Mouse (Mus musculus) Patski (cell line): ENCODE data around the gene Hsh2d. TPM values are rescaled to one million over a fixed set of nuclear protein-coding genes. Genes with fewer than 3 reads are reported as not detected.

Source experiments
- ATAC-seq: fragments of 100-300 bp; one replicate; pipeline ENCODE4 v1.8.0; 2021
- CTCF ChIA-PET: fragments of 350-600 bp; sonication (Branson Sonifier 250); formaldehyde crosslinking; loops from one replicate; lab custom pipeline; 2022; ENCODE audit warnings: inconsistent platforms; lab: Charles Lee
- POLR2A ChIA-PET: fragments of 350-600 bp; sonication (Branson Sonifier 250); formaldehyde crosslinking; loops from one replicate; lab custom pipeline; 2022; ENCODE audit warnings: antibody characterized with exemption, inconsistent platforms; lab: Charles Lee
- DNase-seq: peaks from one replicate; pipeline ENCODE4 v3.0.0-alpha.2; 2011; ENCODE audit warnings: low read depth, low spot score
- H3K27me3 ChIP-seq: fragments of 371-371 bp; one replicate; pipeline ENCODE4 v1.5.1; 2021
- CTCF ChIP-seq: fragments of 100-300 bp; IDR thresholded peaks from one replicate; pipeline ENCODE4 v1.5.1; 2021
- in situ Hi-C: fragments of 300-500 bp; cut with MboI; formaldehyde crosslinking; loops from 3 replicates; pipeline ENCODE4 v1.11.1; 2018; ENCODE audit warnings: low pct_unique_long_range_greater_than_20kb, mixed read lengths
- polyA plus RNA-seq: library from polyadenylated mRNA; unstranded; gene quantifications from one replicate; pipeline ENCODE4 v1.2.3, GENCODE M21; 2021

The Hsh2d gene
- polyA plus RNA-seq, 1 experiment from 2014 or later, result 0.05 TPM

DNA sequence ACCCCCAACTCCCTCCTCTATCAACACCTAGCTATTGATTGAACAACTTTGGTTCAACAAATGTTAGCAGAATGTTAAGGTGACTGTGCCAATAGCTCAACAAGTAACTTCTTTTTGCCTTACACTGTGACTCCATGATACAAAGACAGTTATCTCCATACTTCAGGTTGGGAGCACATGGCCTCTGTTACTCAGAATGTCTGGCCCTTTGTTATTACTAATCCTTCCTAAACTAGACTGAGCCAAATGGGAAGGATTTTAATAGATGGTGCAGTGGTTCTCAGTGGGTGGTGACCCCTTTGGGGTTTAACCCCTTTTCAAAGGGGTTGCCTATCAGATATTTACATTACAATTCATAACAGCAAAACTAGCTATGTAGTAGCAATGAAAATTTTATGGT lies 36.1 kb upstream of the Hsh2d start:
- no peaks in the 10 kb centered on the region for H3K27me3 ChIP-seq
- in situ Hi-C loops, result no loop called here
- TF ChIP-seq CTCF, result no peak
- no peak for ATAC-seq
- DNase-seq, result no peak
- ChIA-PET CTCF (no interaction called here), POLR2A (interaction anchor here (0.7 kb wide), 1 partner anchor 17 kb away, joined by 3 read pairs; no protein-coding TSS in a partner anchor)

DNA sequence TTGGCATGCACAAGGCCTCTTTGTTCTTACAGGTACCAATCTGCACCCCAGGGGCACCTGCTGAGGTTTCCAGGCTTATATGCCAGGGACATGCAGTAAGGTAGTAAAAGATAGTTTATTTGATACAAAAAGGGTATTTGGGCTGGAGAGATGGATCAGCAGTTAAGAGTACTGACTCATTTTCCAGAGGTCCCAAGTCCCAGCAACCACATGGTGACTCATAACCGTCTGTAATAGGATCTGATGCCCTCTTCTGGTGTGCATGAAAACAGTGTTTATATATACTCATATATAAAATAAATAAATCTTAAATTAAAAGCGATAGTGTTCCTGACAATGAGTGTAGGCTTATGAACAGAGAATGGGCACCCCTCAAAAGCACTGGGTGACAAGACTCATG lies 31.3 kb upstream of the Hsh2d start:
- in situ Hi-C loops, result no loop called here
- TF ChIP-seq CTCF, result no peak
- DNase-seq (no peak), ATAC-seq (no peak)
- ChIA-PET POLR2A (interaction anchor here (1.4 kb wide), 1 partner anchor 52 kb away, joined by 4 read pairs; no protein-coding TSS in a partner anchor), CTCF (interaction anchor here (1.7 kb wide), 1 partner anchor 53 kb away, joined by 4 read pairs; no protein-coding TSS in a partner anchor)
- H3K27me3 ChIP-seq, result no peaks in the 10 kb centered on the region

DNA sequence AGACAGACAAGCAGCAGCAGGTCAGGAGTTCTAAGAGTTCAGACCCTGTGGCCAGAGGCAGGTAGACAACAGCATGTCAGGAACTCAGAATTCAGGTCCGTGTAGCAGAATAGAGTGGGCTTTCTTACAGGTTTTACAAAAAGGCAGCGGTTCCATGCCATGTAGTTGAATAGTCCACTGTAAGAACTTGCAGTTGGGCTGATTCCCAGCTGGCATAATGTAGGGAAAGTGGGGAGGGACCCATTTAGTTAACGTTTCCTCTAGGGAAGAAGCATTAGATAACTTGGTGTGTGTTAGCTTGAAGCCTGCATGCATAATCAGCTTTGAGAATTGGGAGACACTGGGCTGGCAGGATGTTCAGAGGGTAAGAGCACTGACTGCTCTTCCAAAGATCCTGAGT lies 30.7 kb upstream of the Hsh2d start:
- no peak for DNase-seq
- ChIA-PET POLR2A (interaction anchor here (1.4 kb wide), 1 partner anchor 53 kb away, joined by 4 read pairs; no protein-coding TSS in a partner anchor), CTCF (interaction anchor here (0.9 to 1.7 kb wide), 2 partner anchors 44 to 53 kb away, joined by 3 to 4 read pairs; no protein-coding TSS in a partner anchor)
- ATAC-seq, result no peak
- TF ChIP-seq CTCF, result no peak
- H3K27me3 ChIP-seq, result no peaks in the 10 kb centered on the region
- in situ Hi-C loops, result no loop called here

DNA sequence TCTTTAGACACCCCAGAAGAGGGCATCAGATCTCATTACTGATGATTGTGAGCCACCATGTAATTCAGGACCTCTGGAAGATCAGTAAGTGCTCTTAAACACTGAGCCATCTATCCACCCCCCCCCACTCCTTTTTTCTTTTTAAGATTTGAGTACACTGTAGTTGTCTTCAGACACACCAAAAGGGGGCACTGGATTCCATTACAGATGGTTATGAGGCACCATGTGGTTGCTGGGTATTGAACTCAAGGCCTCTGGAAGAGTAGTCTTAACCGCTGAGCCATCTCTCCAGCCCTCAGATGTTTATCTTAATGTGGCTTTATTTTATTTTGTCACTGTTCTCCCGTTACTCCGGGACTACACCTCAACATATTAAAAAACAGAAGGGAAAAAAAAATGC lies 29.4 kb upstream of the Hsh2d start:
- no peak for TF ChIP-seq CTCF
- ChIA-PET POLR2A (no interaction called here), CTCF (no interaction called here)
- no peak for ATAC-seq
- no peak for DNase-seq
- H3K27me3 ChIP-seq, result no peaks in the 10 kb centered on the region
- in situ Hi-C loops, result no loop called here

DNA sequence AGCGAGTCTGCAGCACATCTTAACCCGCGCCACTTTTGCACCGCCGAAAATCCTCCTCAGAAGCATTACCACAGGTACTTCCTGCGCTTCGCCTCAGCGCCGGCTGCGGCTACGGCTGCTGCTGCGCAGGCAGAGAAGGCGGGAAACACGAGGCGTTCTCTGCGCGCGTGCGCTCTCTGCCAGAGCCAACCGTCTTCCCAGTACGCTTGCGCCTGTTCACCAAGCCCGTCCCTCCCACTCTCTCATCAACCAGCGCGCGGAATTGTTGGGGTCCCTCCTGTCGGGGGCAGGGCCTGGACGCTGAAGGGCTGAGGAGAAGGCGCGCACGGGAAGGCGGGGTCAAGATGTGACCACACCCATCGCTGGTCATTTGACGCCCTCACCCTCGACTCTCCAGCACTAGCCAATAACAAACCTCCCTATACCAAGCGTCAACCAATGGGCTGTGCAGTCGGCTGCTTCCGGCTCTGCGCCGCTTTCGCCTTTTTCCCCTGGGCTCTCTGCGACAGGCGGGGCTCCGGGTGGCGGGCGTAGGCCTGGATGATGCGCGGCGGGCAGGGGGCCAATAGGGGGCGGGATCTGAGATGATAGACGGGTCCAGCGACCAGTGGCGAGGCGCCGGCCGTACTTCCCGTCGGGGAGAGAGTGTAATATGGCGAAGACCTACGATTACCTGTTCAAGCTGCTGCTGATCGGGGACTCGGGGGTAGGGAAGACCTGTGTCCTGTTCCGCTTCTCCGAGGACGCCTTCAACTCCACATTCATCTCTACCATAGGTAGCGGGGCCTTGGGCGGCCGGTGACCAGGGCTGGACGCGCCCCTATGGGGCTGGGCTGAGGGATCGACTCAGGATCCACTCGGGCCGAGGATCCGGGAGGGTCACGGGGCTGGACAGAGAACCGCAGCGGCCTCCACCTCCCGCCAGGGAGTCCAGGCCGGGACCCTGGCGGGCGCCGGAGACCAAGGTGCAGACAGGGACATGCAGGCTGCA lies 28.4 kb upstream of the Hsh2d start, which contains the start of gene Rab8a:
Gene Rab8a, plus strand, starts transcription at position 494 of the 991 bp plus-strand sequence.
- in situ Hi-C loops, result no loop called here
- TF ChIP-seq CTCF, result no peak
- CTCF ChIA-PET, result no interaction called here
- peak; percentile 98 for DNase-seq
- POLR2A ChIA-PET, result no interaction called here
- no peaks in the 10 kb centered on the region for H3K27me3 ChIP-seq
- peak; percentile 99 for ATAC-seq

DNA sequence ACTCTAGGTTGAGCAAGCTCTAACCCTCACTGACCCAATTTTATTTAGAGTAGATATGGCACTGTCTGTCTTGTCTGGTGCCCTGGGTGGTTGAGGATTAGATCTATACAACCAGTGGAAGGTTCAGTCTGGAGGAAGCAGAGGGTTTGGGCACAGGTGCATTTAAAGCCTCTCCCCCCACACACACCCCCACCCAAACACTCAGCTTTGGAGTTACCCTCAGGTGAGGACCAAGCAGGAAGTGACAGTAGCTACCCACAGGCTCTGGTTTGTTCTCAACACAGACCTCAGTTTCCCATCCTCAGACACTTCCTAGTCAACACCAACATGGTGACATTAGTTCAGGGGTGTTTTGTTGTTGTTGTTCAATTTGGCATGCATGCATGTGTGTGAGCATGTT lies 26.6 kb upstream of the Hsh2d start:
- in situ Hi-C loops, result no loop called here
- no peak for ATAC-seq

DNA sequence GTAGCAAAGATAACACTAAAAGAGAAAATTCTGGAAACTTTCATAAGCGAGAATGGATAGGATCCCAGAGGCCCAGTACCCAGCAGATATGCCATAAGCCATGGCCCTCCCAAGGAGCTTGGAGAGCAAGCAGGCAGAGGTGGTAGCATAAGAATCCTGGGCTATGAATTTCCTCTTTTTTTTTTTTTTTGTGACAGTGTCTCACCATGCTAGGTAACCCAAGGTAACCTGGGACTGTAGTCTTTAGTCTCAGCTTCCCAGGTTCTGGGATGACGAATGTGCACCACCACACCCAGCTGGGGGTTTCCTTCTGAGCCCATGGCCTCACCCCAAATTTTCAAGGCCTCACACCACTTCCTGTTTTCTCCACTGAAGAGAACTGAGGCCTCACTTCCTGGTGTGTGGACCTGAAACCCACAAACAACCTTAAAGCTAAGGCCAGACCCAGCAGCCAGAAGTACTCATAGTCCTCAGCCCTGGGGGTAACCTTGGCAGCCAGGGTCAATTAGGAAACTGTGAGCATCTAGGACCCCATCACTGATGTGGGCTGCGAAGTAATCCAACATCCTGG lies 20.3 kb upstream of the Hsh2d start:
- POLR2A ChIA-PET, result interaction anchor here (0.6 kb wide), 1 partner anchor 106 kb away, joined by 3 read pairs; no protein-coding TSS in a partner anchor
- no peak for TF ChIP-seq CTCF
- no peak for DNase-seq
- ATAC-seq, result no peak
- H3K27me3 ChIP-seq, result no peaks in the 10 kb centered on the region
- CTCF ChIA-PET, result interaction anchor here (1.3 kb wide), 1 partner anchor 9 kb away, joined by 7 read pairs; no protein-coding TSS in a partner anchor
- in situ Hi-C loops, result no loop called here

More for the DNA sequence above, 26.6 kb upstream of the Hsh2d start:
- H3K27me3 ChIP-seq, result no peaks in the 10 kb centered on the region
- ChIA-PET CTCF (interaction anchor here (1.8 kb wide), 1 partner anchor 14 kb away, joined by 5 read pairs; no protein-coding TSS in a partner anchor), POLR2A (interaction anchor here (0.9 kb wide), 1 partner anchor 28 kb away, joined by 3 read pairs; the partner anchor contains the start of gene Tpm4)
- no peak for DNase-seq
- TF ChIP-seq CTCF, result no peak

DNA sequence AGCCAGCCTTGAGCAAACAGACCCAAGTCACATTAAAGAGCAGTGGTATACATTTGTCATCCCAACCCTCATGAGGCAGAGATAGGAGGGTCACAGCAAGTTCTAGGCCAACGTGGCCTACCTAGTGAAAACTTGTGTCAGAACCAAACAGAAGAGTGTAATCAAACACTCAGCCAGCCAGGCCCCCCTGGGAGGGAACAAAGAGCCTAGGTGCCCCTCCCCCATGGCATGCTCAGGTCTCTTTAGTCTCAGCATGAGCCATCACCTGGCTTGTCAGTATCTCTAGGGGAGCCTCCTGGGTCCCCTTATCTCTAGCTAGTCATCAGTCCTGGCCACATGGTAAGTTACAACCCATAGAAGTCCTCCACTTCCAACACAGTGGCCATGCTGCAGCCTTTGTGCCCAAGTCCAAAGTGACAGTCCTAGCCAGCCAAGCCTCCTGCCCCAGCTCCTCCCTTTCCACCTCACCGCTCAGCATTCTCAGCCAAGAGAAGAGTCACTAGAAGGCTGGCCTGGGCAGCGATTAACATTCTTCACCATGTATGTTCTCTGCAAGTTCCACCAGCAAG lies 19.7 kb upstream of the Hsh2d start:
- in situ Hi-C loops, result loop anchor here (10.0 kb wide), 1 partner anchor 195 kb away; no protein-coding TSS in a partner anchor
- ATAC-seq, result no peak
- DNase-seq, result no peak
- CTCF ChIA-PET, result interaction anchor here (1.3 kb wide), 1 partner anchor 8 kb away, joined by 7 read pairs; no protein-coding TSS in a partner anchor
- H3K27me3 ChIP-seq, result no peaks in the 10 kb centered on the region
- TF ChIP-seq CTCF, result no peak
- POLR2A ChIA-PET, result no interaction called here

DNA sequence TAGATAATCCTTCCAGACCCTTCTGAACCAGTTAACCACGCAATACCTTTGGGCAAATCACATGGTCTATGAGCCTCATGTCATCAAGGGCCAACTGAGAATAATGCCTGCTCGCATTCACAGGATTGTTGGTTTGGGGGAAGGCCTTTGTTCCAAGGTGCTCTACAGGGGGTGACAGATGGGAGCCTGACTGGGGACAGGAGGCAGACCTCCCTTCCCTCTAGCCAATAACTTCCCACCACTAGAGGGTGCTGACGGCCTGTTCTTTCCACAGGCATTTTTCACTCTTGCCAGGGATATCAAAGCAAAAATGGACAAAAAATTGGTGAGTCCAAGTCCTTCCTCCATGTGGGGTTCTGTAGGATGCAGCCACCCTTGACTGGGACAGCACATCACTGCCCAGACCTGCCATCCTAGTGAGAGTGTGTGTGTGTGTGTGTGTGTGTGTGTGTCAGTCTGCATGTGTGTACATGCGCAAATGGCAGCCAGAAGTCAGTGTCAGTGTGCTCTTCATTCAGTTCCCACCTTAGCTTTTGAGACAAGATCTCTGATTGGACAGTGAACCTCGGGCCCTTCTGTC lies 12.0 kb upstream of the Hsh2d start:
- ATAC-seq (peak; percentile 40), DNase-seq (no peak)
- no peaks in the 10 kb centered on the region for H3K27me3 ChIP-seq
- CTCF ChIA-PET, result interaction anchor here (1.1 to 2.2 kb wide), 7 partner anchors 8 to 62 kb away, joined by 3 to 7 read pairs (median 5); partner anchors contain the start of genes Ap1m1 and Hsh2d
- peak; percentile 73 for TF ChIP-seq CTCF
- in situ Hi-C loops, result loop anchor here (10.0 to 25.0 kb wide), 2 partner anchors 187 to 415 kb away; no protein-coding TSS in a partner anchor
- POLR2A ChIA-PET, result no interaction called here
